Mouse (Mus musculus): ENCODE results near the gene Msx3.

GRCm38 (mm10) chr7:139998691-139999350, 50.1 kb downstream of the Msx3 start:
- no peak for TF ChIP-seq TAL1 (IDR thresholded peaks at IDR 0.05; ENCODE audit: low read length)
- TF ChIP-seq GATA1 (IDR thresholded peaks at IDR 0.05; ENCODE audit: low read length), result no peak

Measured in erythroblast, embryonic 14.5 days (primary cell).